Mouse (Mus musculus) cerebellum, adult 9-10 months (tissue): Measurements from ENCODE around the gene Thap4.
"Not testable (repeated sequence)": the region's sequence is repeated elsewhere in the genome, so short reads cannot be mapped to it uniquely, and the experiment has no call there.

ENCODE experiments used
- DNase-seq: peaks from one replicate; pipeline ENCODE4 v3.0.0; 2022

The Thap4 gene

DNA sequence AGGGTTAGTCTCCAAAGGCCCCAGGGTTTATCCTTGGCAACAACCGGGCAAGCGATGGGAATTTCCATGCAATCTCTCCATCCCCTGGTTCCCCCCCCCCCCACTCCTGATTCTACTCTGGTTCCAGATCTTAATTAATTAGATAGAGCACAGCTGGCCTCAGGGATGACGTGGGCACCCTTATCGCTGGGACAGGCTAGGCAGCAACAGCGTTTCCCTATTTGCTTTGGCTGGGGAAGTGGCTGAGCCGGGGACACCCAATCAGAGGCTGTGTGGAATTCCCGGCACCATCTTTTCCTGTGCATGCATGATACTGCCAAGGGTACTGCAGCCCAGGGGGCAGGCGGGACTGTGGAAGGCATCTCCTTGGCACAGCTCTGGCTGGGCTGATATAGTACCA lies 66.5 kb downstream of the Thap4 start:
- no peak for DNase-seq

DNA sequence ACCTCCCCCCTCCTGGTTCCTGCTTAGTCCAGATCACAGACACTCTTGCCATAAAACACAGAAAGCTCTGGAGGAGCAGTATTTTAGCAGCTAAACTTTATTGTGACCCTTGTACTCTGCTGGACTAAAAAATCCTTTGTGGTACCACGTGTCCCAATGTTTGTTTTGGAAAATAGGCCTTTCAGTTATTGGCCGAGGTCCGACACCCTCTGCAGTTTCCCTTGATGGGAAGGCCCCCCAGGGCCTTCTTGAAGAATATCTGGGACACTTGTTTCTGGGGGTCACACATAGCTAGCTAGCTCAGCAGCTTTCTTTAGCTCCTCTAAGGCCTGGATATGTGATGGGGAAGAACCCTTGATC lies 67.7 kb downstream of the Thap4 start:
- no peak for DNase-seq

DNA sequence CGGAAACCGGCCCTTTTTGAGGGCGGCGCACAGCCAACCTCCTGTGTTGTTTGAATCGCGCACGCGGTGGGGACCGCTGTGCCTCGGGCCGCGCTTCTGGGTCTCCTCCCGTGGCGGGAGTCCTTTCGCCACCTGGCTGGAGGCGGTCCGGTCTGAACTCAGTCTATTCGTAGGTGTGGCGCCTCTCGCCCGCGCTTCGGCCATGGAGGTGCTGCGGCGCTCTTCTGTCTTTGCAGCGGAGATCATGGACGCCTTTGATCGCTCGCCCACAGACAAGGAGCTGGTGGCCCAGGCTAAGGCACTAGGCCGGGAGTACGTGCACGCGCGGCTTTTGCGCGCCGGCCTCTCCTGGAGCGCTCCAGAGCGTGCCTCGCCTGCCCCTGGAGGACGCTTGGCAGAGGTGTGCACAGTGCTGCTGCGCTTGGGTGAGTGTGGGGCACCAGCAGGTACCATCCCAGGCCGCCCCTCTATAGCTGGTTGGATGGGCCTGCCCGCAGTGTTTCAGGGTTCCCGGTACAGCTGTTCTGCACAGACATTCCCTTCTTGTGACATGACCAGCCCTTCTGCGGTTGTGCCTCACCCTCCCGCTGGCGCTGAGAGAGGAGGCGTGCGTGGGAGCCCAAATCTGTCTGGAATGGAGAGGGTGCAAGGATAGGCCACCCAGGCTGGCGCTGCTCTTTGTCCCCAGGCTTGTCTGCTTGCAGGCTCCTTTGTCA lies 68.3 kb downstream of the Thap4 start:
- DNase-seq = peak; percentile 30

DNA sequence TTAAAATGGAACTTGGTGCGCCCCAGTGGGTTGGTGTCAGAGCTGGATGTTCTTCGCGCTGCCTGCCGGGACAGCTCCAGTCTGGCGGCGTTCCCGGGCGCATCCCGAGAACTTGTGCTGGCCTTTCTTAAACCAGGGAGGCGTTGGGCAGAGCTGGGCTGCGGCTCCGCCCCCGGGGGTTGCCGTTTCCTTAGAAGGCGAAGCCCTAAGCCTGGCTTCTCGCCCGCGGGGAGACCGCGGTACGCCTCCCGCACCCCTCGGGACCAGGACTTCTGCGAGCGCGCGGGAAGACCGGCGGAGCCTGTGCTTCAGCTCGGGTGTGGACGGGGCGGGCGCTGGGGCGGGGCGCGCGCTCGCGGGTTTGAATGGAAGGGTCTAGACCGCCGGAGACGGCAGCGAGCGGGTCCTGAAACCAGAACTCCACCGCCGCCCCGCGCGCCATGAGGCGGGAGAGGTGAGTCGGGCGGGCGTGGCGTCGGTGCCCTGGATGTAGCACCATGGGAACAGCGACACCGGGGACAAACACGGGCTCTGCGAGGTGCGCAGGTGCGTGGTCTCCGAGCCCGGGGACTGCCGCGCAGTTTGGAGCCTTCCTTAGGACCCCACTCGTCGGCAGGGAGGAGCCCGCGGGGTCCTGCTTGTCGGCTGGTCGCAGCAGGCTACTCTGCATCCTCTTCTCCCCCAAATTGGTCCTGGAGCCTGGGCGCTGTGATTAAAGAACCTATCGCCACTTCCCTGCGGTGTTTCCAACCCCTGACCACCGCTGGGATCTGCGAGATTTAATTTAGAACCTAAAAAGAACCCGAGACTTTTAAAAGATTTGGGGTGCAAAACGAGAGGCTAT lies 69.0 kb downstream of the Thap4 start, which contains the start of gene Bok:
Gene Bok, plus strand, starts transcription at position 260 of the 844 bp plus-strand sequence.
- peak; percentile 46 for DNase-seq

DNA sequence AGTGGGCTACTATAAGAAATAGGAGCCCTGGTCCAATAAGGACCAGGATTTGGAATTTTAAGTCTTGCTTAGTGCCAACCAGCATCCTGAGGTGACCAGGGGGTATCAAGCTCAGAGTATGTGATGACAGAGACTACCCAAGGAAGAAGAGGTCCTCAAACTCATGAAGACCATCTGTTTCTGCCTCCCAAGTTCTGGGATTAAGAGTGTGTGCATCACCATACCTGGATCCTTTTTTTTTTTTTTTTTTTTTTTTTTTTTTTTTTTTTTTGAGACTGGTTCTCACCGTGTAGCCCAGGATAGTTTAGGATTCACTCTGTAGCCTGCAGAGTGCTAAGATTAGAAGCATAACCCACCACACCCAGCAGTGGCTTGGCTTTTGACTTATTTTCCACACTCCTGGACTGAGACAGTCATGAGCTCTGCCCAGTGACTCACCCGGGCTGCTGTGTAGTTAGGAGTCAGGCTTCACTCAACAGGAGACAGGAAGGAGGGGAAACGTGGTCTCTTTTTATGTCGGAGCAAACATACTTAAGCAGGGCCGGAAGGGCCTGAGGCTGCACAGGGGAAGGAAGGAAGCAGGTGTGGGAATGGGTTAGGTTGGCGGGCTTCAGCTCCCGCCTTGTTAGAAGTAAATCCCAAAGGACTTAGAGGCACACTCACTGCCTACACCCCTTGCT lies 74.6 kb downstream of the Thap4 start:
- DNase-seq = no peak

DNA sequence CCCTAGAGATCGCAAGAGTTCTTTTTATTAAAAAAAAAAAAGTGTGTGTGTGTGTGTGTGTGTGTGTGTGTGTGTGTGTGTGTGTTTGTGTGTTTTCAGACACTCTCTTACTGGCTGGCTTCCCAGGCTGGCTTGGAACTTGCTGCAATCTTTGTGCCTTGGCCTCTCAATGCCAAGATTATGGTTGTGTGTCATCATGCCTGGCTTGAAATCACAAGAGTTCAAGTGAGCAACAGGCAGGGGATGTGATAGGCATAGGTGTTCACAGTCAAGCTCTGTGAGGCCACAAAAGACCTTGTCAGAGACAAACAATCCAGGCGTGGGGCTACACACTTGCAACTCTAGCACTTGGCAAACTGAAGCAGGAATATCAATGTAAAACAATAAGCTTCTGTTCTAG lies 76.3 kb downstream of the Thap4 start:
- no peak for DNase-seq

DNA sequence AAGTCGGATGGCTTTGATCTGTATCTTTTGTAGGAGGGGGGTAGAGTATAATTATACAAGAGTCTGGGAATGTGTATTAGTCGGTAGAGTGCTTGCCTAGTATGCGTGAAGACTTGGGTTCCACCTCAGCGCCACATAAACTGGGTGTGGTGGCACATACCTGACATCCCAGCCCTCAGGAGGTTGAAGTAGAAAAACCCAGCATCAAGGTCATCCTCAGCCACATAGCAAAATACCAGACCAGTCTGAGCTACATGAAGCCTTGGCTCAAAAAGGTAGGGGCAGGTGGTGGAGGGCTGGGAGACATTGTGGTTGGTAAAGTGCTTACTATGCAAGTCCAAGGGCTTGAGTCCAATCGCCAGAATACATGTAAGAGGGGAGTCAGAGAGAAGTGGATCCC lies 82.0 kb downstream of the Thap4 start:
- no peak for DNase-seq

DNA sequence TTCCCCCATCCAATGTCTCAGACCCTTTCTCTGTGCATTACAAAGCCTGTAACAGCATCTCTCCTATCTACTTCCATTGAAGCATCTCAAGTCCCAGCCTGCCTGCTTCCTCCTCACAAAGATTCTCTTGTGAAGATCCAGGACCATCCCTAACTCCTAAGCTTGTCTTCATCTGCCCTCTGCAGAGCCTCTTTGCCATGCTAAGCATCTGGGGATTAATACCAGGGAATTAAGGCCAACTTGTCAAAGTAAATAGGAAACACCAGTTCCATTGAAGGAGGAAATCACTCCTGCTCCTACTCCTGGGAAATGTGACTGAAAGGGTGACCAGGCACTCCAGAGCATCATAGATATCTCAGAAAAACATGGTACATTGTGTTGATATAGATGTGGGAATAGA lies 84.7 kb downstream of the Thap4 start:
- DNase-seq = no peak

DNA sequence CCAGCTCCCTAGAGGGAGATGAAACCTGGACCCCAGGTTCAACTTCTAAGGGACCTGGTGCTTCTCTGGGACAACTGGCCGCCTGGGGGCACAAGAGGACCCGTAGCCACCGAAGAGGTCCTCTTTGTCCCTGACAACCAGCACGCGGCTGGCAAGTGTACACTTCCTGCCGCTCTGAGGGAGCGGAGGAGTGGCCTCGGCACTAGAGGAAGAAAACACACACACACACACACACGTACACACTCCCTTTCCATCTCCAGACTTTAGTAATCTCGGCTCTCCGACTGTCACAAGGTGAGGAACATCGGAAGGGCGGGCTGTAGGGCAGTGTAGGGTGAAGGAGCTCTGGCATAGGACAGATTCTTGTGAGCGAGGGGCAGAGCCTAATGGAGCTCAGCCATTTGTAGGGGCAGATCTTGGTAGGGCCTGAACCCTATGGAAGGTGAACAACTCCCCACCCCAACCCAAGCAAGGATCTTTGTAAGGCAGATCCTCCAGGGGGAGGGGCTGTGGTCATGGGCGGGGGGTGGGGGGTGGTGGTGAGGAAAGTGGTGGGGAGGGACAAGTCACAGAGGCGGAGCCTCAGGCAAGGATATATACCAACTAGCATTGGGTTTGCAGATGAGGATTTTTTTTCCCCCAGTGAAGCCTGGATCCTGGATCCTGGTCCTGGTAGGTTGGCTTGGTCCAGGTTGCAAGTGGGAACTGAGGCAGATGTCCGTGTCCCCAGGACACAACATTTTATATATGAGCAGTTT lies 85.7 kb downstream of the Thap4 start:
- DNase-seq = peak; percentile 53

DNA sequence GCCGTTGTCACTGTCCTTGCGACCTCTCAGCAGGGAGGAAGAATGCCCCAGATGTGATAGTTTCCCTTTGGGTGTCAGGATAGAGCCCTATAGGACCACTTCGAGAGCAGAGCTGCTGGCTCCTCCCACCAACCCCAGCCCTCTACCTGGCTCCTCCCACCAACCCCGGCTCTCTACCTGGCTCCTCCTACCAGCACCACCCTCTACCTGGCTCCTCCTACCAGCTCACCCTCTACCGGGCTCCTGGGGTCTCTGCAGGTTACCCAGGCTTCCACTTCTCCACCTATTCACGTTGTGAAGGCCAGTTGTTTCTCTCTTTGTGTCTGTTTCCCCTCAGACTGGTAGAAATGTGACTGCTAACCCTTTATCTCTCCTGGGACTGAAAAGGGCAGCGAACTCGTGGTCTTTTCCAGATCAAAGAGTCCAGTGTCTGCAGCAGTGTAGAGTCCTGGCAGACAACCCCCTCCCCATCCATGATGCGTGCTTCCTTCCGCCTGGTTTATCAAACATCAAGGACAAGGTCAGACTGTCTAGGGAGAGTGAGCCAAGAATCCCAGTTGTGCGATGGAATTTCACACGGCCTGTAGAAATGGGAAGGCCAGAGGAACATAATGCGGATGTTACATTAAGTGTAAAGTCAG lies 86.8 kb downstream of the Thap4 start:
- no peak for DNase-seq

DNA sequence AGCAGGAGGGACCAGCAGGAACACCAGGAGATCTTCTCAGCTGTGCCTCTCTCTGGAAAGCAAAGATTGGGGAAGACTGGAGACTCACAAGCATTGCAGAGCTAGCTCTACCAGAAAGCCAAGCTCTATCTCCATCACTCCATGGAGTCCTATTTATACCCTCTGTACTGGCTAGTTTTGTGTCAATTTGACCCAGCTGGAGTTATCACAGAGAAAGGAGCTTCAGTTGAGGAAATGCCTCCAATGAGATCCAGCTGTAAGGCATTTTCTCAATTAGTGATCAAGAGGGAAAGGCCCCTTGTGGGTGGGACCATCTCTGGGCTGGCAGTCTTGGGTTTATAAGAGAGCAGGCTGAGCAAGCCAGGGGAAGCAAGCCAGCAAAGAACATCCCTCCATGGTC lies 96.1 kb downstream of the Thap4 start, which contains the start of gene Stk25:
Gene Stk25, minus strand, starts transcription at position 101 of the 400 bp plus-strand sequence.
- not testable (repeated sequence) for DNase-seq

DNA sequence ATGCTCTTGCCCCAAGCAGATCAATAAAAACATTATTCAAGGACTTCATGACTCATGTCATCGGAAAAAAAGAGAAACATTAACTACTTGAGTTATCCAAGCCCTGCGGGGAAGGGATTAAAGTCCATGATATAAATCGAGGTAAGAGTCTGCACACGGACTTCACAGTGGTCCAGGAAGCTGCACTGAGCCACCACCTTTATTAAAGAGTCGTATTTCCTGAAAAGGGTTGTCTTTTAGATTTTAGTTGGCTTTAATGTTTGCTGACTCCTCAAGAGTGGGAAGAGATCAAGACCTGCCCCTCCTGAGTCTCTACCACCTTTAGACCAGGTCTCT lies 97.7 kb downstream of the Thap4 start:
- DNase-seq = no peak

DNA sequence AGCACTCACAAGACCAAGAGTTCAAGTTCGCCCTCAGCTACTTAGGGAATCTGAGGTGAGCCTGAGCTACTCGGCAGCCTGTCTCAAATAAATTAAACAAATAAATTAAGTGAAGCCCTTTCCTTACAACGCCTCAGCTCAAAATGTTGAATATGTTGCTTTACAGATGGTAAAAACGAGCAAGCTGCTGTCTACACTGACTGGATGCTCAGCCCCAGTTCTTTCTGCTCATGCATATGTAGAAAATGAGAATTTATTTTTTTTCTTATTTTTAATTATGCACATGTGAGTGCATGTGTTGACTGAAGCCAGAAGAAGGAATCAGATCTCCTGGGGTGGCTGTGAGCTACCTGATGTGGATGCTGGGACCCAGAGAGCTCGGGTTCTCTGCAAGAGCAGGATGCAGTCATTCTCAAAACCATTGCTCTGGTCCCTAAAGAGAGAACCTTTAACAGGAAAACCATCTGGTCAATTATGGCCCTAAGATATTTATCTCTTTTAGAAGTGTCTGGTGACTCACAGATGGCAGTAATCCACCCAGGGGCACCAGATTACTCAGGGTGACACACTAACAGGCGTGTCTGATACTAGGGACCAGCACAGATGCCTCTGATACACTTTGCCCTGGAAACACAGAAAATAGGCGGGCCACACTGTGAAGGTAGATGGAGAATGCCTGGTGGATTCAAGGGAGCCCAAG lies 98.2 kb downstream of the Thap4 start:
- no peak for DNase-seq

DNA sequence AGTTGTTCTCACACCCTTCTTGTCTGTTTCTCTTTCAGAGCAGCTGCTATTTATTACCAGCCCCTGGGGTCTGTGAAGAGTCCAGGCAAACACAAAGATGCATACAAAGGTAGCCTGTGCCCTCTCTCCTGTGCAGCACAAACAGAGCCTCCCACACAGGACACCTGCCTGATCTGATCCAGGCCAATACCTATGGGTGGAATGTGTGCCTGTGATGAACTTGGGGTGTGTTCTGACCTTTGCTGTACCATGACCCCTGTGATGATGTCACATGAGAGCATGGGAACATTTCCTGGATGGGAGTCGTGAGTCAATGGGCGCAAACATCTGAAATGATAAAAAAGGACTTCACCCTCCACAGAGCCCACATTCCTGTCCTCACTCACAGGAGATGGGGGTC lies 99.9 kb downstream of the Thap4 start:
- DNase-seq = no peak

DNA sequence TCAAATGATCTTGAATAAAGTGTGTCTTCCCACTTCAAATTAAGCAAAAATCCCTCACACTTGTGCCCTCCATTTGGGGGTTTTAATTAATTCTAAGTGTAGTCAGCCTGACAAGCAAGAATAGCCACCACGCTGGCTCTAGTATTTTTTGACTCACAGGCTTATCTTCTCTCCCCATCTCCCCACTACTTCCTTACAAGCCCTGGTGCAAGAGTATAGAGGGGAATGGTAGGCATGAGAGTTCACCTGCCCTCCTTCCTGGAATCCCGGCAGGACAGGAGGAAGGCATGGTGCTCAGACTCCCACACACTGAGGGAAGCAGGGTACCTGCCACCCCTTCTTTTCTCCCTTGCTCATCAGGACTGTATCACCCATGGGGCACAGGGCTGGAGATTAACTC lies 100.4 kb downstream of the Thap4 start:
- no peak for DNase-seq
